Mouse (Mus musculus) brain, adult 10 weeks (tissue): ENCODE measurements around the gene Crybg2. TPM values are rescaled to one million over a fixed set of nuclear protein-coding genes. Genes with fewer than 3 reads are reported as not detected.

Experiments
- polyA plus RNA-seq: library from polyadenylated mRNA; stranded (reverse); fragments of 350-450 nt; fragmentation: Illumina TruSeq; extraction: RNeasy Lipid Tissue Mini Kit (QIAGEN cat#74804); gene quantifications from one replicate; pipeline ENCODE4 v1.2.3, GENCODE M21; 2015; ENCODE audit warnings: low read depth, low replicate concordance

Crybg2 gene
- polyA plus RNA-seq, result 3.2 TPM

GRCm38 (mm10) chr4:134060135-134060865 is at the start of gene Crybg2:
Gene Crybg2, plus strand, starts transcription at chr4:134060815.

GRCm38 (mm10) chr4:134018779-134019145 is 41.9 kb upstream of the Crybg2 start, which contains the start of gene Lin28a:
Gene Lin28a, minus strand, starts transcription at chr4:134018841.

GRCm38 (mm10) chr4:134053538-134053937 is 7.1 kb upstream of the Crybg2 start, which contains the start of gene Zfp683:
Gene Zfp683, plus strand, starts transcription at chr4:134053838.

GRCm38 (mm10) chr4:134094923-134095547 is 34.4 kb downstream of the Crybg2 start, which contains the start of gene Cd52:
Gene Cd52, minus strand, starts transcription at chr4:134095082.

GRCm38 (mm10) chr4:134101979-134102741 is 41.5 kb downstream of the Crybg2 start, which contains the start of gene Ubxn11:
Gene Ubxn11, plus strand, starts transcription at chr4:134102570.

GRCm38 (mm10) chr4:134128221-134128982 is 67.8 kb downstream of the Crybg2 start, which contains the start of gene Sh3bgrl3:
Gene Sh3bgrl3, minus strand, starts transcription at chr4:134128789.

Other genes starting within 250 kb of the Crybg2 start
- gene Rps6ka1, start 173.0 kb upstream of the Crybg2 start, polyA plus RNA-seq, result 12.6 TPM
- gene Hmgn2, start 92.2 kb upstream of the Crybg2 start, polyA plus RNA-seq, result 235 TPM
- gene Dhdds, start 59.9 kb upstream of the Crybg2 start, polyA plus RNA-seq, result 54.8 TPM
- gene Lin28a, start 42.0 kb upstream of the Crybg2 start, polyA plus RNA-seq, result 0.12 TPM
- gene Zfp683, start 7.0 kb upstream of the Crybg2 start, polyA plus RNA-seq, result not detected
- 9.8 TPM for gene Cd52, start 34.3 kb downstream of the Crybg2 start, polyA plus RNA-seq
- 19.3 TPM for gene Ubxn11, start 41.8 kb downstream of the Crybg2 start, polyA plus RNA-seq
- gene Sh3bgrl3, start 68.0 kb downstream of the Crybg2 start, polyA plus RNA-seq, result 286 TPM
- 12.2 TPM for gene Cep85, start 126.3 kb downstream of the Crybg2 start, polyA plus RNA-seq
- not detected for gene Gm7534, start 142.2 kb downstream of the Crybg2 start, polyA plus RNA-seq
- gene Catsper4, start 166.6 kb downstream of the Crybg2 start, polyA plus RNA-seq, result not detected
- 0.18 TPM for gene Cnksr1, start 177.6 kb downstream of the Crybg2 start, polyA plus RNA-seq
- not detected for gene E130218I03Rik, start 182.8 kb downstream of the Crybg2 start, polyA plus RNA-seq
- 12.3 TPM for gene Zfp593, start 184.8 kb downstream of the Crybg2 start, polyA plus RNA-seq
- gene Gm30191, start 186.1 kb downstream of the Crybg2 start, polyA plus RNA-seq, result not detected
- 4.2 TPM for gene Grrp1, start 193.3 kb downstream of the Crybg2 start, polyA plus RNA-seq
- 11.7 TPM for gene Pdik1l, start 227.1 kb downstream of the Crybg2 start, polyA plus RNA-seq